Mouse (Mus musculus) hindbrain, postnatal 0 days (tissue): ENCODE data around the gene Slc5a10. TPM values are rescaled to one million over a fixed set of nuclear protein-coding genes. Genes with fewer than 3 reads are reported as not detected.

ENCODE experiments used
- ATAC-seq: fragments of 200-750 bp; cut with Nextera tagmentation; 2 replicates; pipeline ENCODE4 v1.8.0; 2017; ENCODE audit warnings: mild to moderate bottlenecking, moderate TSS enrichment, moderate library complexity
- DNase-seq: peaks from one replicate; pipeline ENCODE4 v3.0.0-alpha.2; 2015; ENCODE audit warnings: low spot score
- H3K27ac ChIP-seq: fragments of 300-500 bp; sonication (generic); 2 replicates; pipeline ENCODE4 v1.5.1; 2014; ENCODE audit warnings: mild to moderate bottlenecking
- H3K27me3 ChIP-seq: fragments of 300-500 bp; sonication (generic); 2 replicates; pipeline ENCODE4 v1.6.1; 2014; ENCODE audit warnings: low read length, mixed read lengths; ENCODE audit not compliant: insufficient read depth
- H3K36me3 ChIP-seq: fragments of 300-500 bp; sonication (generic); 2 replicates; pipeline ENCODE4 v1.6.1; 2014; ENCODE audit warnings: low read length, mixed read lengths; ENCODE audit not compliant: insufficient read depth
- H3K4me1 ChIP-seq: fragments of 300-500 bp; sonication (generic); 2 replicates; pipeline ENCODE4 v1.6.1; 2014; ENCODE audit warnings: antibody characterized with exemption, low read length, mixed read lengths; ENCODE audit not compliant: insufficient read depth
- H3K4me2 ChIP-seq: fragments of 300-500 bp; sonication (generic); 2 replicates; pipeline ENCODE4 v1.6.1; 2014; ENCODE audit warnings: low read depth, mild to moderate bottlenecking, low read length, moderate library complexity, mixed read lengths
- H3K4me3 ChIP-seq: fragments of 300-500 bp; sonication (generic); 2 replicates; pipeline ENCODE4 v1.5.1; 2014; ENCODE audit warnings: low read length
- H3K9ac ChIP-seq: fragments of 300-500 bp; sonication (generic); replicated peaks from 2 replicates; pipeline ENCODE4 v1.6.1; 2014; ENCODE audit warnings: mild to moderate bottlenecking, low read length, moderate library complexity, mixed read lengths
- H3K9me3 ChIP-seq: fragments of 300-500 bp; sonication (generic); 2 replicates; pipeline ENCODE4 v1.6.1; 2016; ENCODE audit warnings: low read length, mixed read lengths
- CTCF ChIP-seq: IDR thresholded peaks from 2 replicates; pipeline ENCODE4 v1.5.1; 2016; ENCODE audit warnings: antibody characterized with exemption, control low read depth, low read depth
- WGBS: fragments of 180-500 bp; shearing (Covaris S2); extraction: QIAGEN DNeasy Blood & Tissue Kit; methylation state at CpG from one replicate; pipeline ENCODE4 v1.1.7; 2014; 5-methylcytosine and 5-hydroxymethylcytosine counted together
- polyA plus RNA-seq: library from polyadenylated mRNA; unstranded; fragments of >200 nt; fragmentation: Nextera tagmentation; extraction: Ambion mirVana; gene quantifications from 2 replicates; pipeline ENCODE4 v1.2.1, GENCODE M21; 2015
- total RNA-seq: library from RNA; depleted of rRNA; stranded (reverse); fragments of >200 nt; gene quantifications from 2 replicates; pipeline ENCODE4 v1.2.3, GENCODE M21; 2014

The Slc5a10 gene
- total and polyA plus RNA-seq, 2 experiments from 2014 or later, result 0.19 to 0.21 TPM

GRCm38 (mm10) chr11:61708928-61709327, 11.7 kb downstream of the Slc5a10 start:
- 62% methylated on average over 3 of the region's 3 CpGs for WGBS
- H3K4me2 ChIP-seq, result no peak overlapping the region
- no peaks in the 10 kb centered on the region for H3K36me3 ChIP-seq
- H3K27ac ChIP-seq, result no peak overlapping the region
- H3K9ac ChIP-seq, result no peak overlapping the region
- H3K27me3 ChIP-seq, result no peaks in the 10 kb centered on the region
- H3K4me1 ChIP-seq, result no peaks in the 10 kb centered on the region
- DNase-seq, result no peak
- H3K9me3 ChIP-seq, result no peaks in the 10 kb centered on the region
- no peak for TF ChIP-seq CTCF
- no peak for ATAC-seq
- H3K4me3 ChIP-seq, result no peak overlapping the region

GRCm38 (mm10) chr11:61706232-61706631, 14.4 kb downstream of the Slc5a10 start:
- no peaks in the 10 kb centered on the region for H3K27me3 ChIP-seq
- WGBS, result 72% methylated on average over 4 of the region's 4 CpGs
- H3K9me3 ChIP-seq, result no peaks in the 10 kb centered on the region
- no peak overlapping the region for H3K27ac ChIP-seq
- no peaks in the 10 kb centered on the region for H3K36me3 ChIP-seq
- no peak for TF ChIP-seq CTCF
- DNase-seq (no peak), ATAC-seq (no peak)
- no peak overlapping the region for H3K9ac ChIP-seq
- H3K4me3 ChIP-seq, result no peak overlapping the region
- H3K4me2 ChIP-seq, result no peak overlapping the region
- no peaks in the 10 kb centered on the region for H3K4me1 ChIP-seq

- 100% methylated on average over 2 of the region's 2 CpGs for WGBS
- H3K27ac ChIP-seq, result no peak overlapping the region
- no peak for TF ChIP-seq CTCF
- no peak overlapping the region for H3K4me3 ChIP-seq
- no peak overlapping the region for H3K9ac ChIP-seq
- no peak overlapping the region for H3K4me2 ChIP-seq
- DNase-seq, result no peak
- no peaks in the 10 kb centered on the region for H3K4me1 ChIP-seq
- no peaks in the 10 kb centered on the region for H3K9me3 ChIP-seq
- no peaks in the 10 kb centered on the region for H3K27me3 ChIP-seq
- ATAC-seq, result no peak
- H3K36me3 ChIP-seq, result no peaks in the 10 kb centered on the region
Observed at GRCm38 (mm10) chr11:61705581-61705980, 15.0 kb downstream of the Slc5a10 start.

GRCm38 (mm10) chr11:61702494-61702893, 18.1 kb downstream of the Slc5a10 start:
- DNase-seq (no peak), ATAC-seq (no peak)
- Histone ChIP-seq H3K9me3 (no peaks in the 10 kb centered on the region), H3K4me1 (no peaks in the 10 kb centered on the region), H3K27me3 (no peaks in the 10 kb centered on the region), H3K36me3 (no peaks in the 10 kb centered on the region), H3K4me2 (no peak overlapping the region), H3K9ac (no peak overlapping the region), H3K4me3 (no peak overlapping the region), H3K27ac (no peak overlapping the region)
- 92% methylated on average over 5 of the region's 5 CpGs for WGBS
- no peak for TF ChIP-seq CTCF

- Histone ChIP-seq H3K9ac (no peak overlapping the region), H3K4me2 (no peak overlapping the region), H3K9me3 (no peaks in the 10 kb centered on the region), H3K36me3 (no peaks in the 10 kb centered on the region), H3K4me1 (no peaks in the 10 kb centered on the region), H3K4me3 (no peak overlapping the region), H3K27ac (no peak overlapping the region), H3K27me3 (no peaks in the 10 kb centered on the region)
- 24% methylated on average over 5 of the region's 5 CpGs for WGBS
- DNase-seq (no peak), ATAC-seq (no peak)
- no peak for TF ChIP-seq CTCF
Observed at GRCm38 (mm10) chr11:61701696-61702095, 18.9 kb downstream of the Slc5a10 start.

GRCm38 (mm10) chr11:61699933-61700332, 20.7 kb downstream of the Slc5a10 start:
- Histone ChIP-seq H3K9me3 (no peaks in the 10 kb centered on the region), H3K27me3 (no peaks in the 10 kb centered on the region), H3K36me3 (no peaks in the 10 kb centered on the region), H3K4me2 (no peak overlapping the region), H3K4me1 (no peaks in the 10 kb centered on the region), H3K27ac (no peak overlapping the region), H3K4me3 (no peak overlapping the region), H3K9ac (no peak overlapping the region)
- DNase-seq, result peak; percentile 60
- TF ChIP-seq CTCF, result no peak
- peak; percentile 31; the same call in 1 of the 2 replicates for ATAC-seq
- 32% methylated on average over 4 of the region's 4 CpGs for WGBS

- Histone ChIP-seq H3K36me3 (no peaks in the 10 kb centered on the region), H3K4me2 (no peak overlapping the region), H3K9me3 (no peaks in the 10 kb centered on the region), H3K27ac (no peak overlapping the region), H3K9ac (no peak overlapping the region), H3K27me3 (no peaks in the 10 kb centered on the region), H3K4me3 (no peak overlapping the region), H3K4me1 (no peaks in the 10 kb centered on the region)
- DNase-seq (no peak), ATAC-seq (no peak)
- WGBS, result 84% methylated on average over 5 of the region's 5 CpGs
- no peak for TF ChIP-seq CTCF
Observed at GRCm38 (mm10) chr11:61699460-61699859, 21.2 kb downstream of the Slc5a10 start.

GRCm38 (mm10) chr11:61698852-61699251, 21.8 kb downstream of the Slc5a10 start:
- DNase-seq (no peak), ATAC-seq (no peak)
- H3K9me3 ChIP-seq, result no peaks in the 10 kb centered on the region
- no peak overlapping the region for H3K4me3 ChIP-seq
- H3K9ac ChIP-seq, result no peak overlapping the region
- no peaks in the 10 kb centered on the region for H3K27me3 ChIP-seq
- TF ChIP-seq CTCF, result no peak
- H3K36me3 ChIP-seq, result no peaks in the 10 kb centered on the region
- no peaks in the 10 kb centered on the region for H3K4me1 ChIP-seq
- H3K27ac ChIP-seq, result no peak overlapping the region
- no peak overlapping the region for H3K4me2 ChIP-seq
